Mouse (Mus musculus) intestine, postnatal 0 days (tissue): ENCODE results near the gene Taar7e. TPM values are rescaled to one million over a fixed set of nuclear protein-coding genes. Genes with fewer than 3 reads are reported as not detected.
"Not testable (repeated sequence)": the region's sequence is repeated elsewhere in the genome, so short reads cannot be mapped to it uniquely, and the experiment has no call there.

Source experiments
- ATAC-seq: fragments of 200-750 bp; cut with Nextera tagmentation; 2 replicates; pipeline ENCODE4 v1.8.0; 2017; ENCODE audit warnings: mild to moderate bottlenecking, moderate TSS enrichment, moderate library complexity
- H3K27ac ChIP-seq: fragments of 300-500 bp; sonication (generic); 2 replicates; pipeline ENCODE4 v1.5.1; 2014; ENCODE audit warnings: mild to moderate bottlenecking, low read depth, low read length, moderate library complexity
- H3K27me3 ChIP-seq: fragments of 300-500 bp; sonication (generic); replicated peaks from 2 replicates; pipeline ENCODE4 v1.6.1; 2014; ENCODE audit warnings: low read length, mixed read lengths; ENCODE audit not compliant: control insufficient read depth, insufficient read depth
- H3K36me3 ChIP-seq: fragments of 300-500 bp; sonication (generic); 2 replicates; pipeline ENCODE4 v1.6.1; 2014; ENCODE audit warnings: mild to moderate bottlenecking, moderate library complexity; ENCODE audit not compliant: control insufficient read depth, insufficient read depth
- H3K4me1 ChIP-seq: fragments of 300-500 bp; sonication (generic); replicated peaks from 2 replicates; pipeline ENCODE4 v1.6.1; 2014; ENCODE audit warnings: antibody characterized with exemption, low read length, mixed read lengths; ENCODE audit not compliant: control insufficient read depth, insufficient read depth
- H3K4me2 ChIP-seq: fragments of 300-500 bp; sonication (generic); replicated peaks from 2 replicates; pipeline ENCODE4 v1.6.1; 2014; ENCODE audit warnings: low read depth, mild to moderate bottlenecking, moderate library complexity
- H3K4me3 ChIP-seq: fragments of 300-500 bp; sonication (generic); 2 replicates; pipeline ENCODE4 v1.5.1; 2014; ENCODE audit warnings: low read depth, low read length
- H3K9ac ChIP-seq: fragments of 300-500 bp; sonication (generic); 2 replicates; pipeline ENCODE4 v1.6.1; 2014; ENCODE audit warnings: mild to moderate bottlenecking, low read depth, low read length
- H3K9me3 ChIP-seq: fragments of 300-500 bp; sonication (generic); 2 replicates; pipeline ENCODE4 v1.6.1; 2016; ENCODE audit warnings: mixed run types; ENCODE audit not compliant: control insufficient read depth
- CTCF ChIP-seq: sonication (generic); IDR thresholded peaks from 2 replicates; pipeline ENCODE4 v1.5.1; 2016; ENCODE audit warnings: low read depth, mild to moderate bottlenecking, control low read depth, antibody characterized with exemption, moderate library complexity
- WGBS: fragments of 180-500 bp; shearing (Covaris S2); extraction: QIAGEN DNeasy Blood & Tissue Kit; methylation state at CpG from one replicate; pipeline ENCODE4 v1.1.7; 2014; 5-methylcytosine and 5-hydroxymethylcytosine counted together
- polyA plus RNA-seq: library from polyadenylated mRNA; unstranded; fragments of >200 nt; fragmentation: Nextera tagmentation; extraction: Ambion mirVana; gene quantifications from 2 replicates; pipeline ENCODE4 v1.2.1, GENCODE M21; 2015

Taar7e gene
- polyA plus RNA-seq, 1 experiment from 2014 or later = not detected

- no peak for ATAC-seq
- H3K4me1 ChIP-seq = no peaks in the 10 kb centered on the region
- H3K27me3 ChIP-seq = no peaks in the 10 kb centered on the region
- no peak overlapping the region for H3K4me3 ChIP-seq
- no peaks in the 10 kb centered on the region for H3K36me3 ChIP-seq
- no peak overlapping the region for H3K27ac ChIP-seq
- no peak overlapping the region for H3K4me2 ChIP-seq
- no peak for TF ChIP-seq CTCF
- H3K9ac ChIP-seq = no peak overlapping the region
- H3K9me3 ChIP-seq = no peaks in the 10 kb centered on the region
Measured at GRCm38 (mm10) chr10:24031347-24031746, 6.1 kb upstream of the Taar7e start.

- H3K36me3 ChIP-seq = no peaks in the 10 kb centered on the region
- no peak overlapping the region for H3K4me3 ChIP-seq
- no peaks in the 10 kb centered on the region for H3K9me3 ChIP-seq
- no peak for ATAC-seq
- no peak overlapping the region for H3K9ac ChIP-seq
- no peaks in the 10 kb centered on the region for H3K4me1 ChIP-seq
- WGBS = 65% methylated on average over 2 of the region's 2 CpGs
- TF ChIP-seq CTCF = no peak
- no peak overlapping the region for H3K27ac ChIP-seq
- H3K4me2 ChIP-seq = no peak overlapping the region
- no peaks in the 10 kb centered on the region for H3K27me3 ChIP-seq
Measured at GRCm38 (mm10) chr10:24040120-24040869, 2.9 kb downstream of the Taar7e start.

- Histone ChIP-seq H3K4me2 (no peak within 1 kb of the TSS), H3K27ac (no peak within 1 kb of the TSS), H3K27me3 (no peaks in the 10 kb centered on the region), H3K36me3 (no peaks in the 10 kb centered on the region), H3K9me3 (no peaks in the 10 kb centered on the region), H3K4me3 (no peak within 1 kb of the TSS), H3K4me1 (no peaks in the 10 kb centered on the region), H3K9ac (no peak within 1 kb of the TSS)
- no peak for ATAC-seq
- TF ChIP-seq CTCF = no peak
Measured at GRCm38 (mm10) chr10:24049210-24049609, 11.8 kb downstream of the Taar7e start, which contains the start of gene Taar7f. Gene Taar7f (plus strand): TSS chr10:24049510.

GRCm38 (mm10) chr10:24052039-24052438, 14.6 kb downstream of the Taar7e start:
- H3K9me3 ChIP-seq = no peaks in the 10 kb centered on the region
- H3K27ac ChIP-seq = no peak overlapping the region
- no peak for ATAC-seq
- H3K36me3 ChIP-seq = no peaks in the 10 kb centered on the region
- no peak overlapping the region for H3K4me2 ChIP-seq
- no peak overlapping the region for H3K9ac ChIP-seq
- H3K4me3 ChIP-seq = no peak overlapping the region
- no peak for TF ChIP-seq CTCF
- H3K4me1 ChIP-seq = no peaks in the 10 kb centered on the region
- no peaks in the 10 kb centered on the region for H3K27me3 ChIP-seq
- WGBS = 48% methylated on average over 5 of the region's 5 CpGs

- TF ChIP-seq CTCF = no peak
- H3K4me2 ChIP-seq = no peak overlapping the region
- no peaks in the 10 kb centered on the region for H3K36me3 ChIP-seq
- H3K4me1 ChIP-seq = no peaks in the 10 kb centered on the region
- no peaks in the 10 kb centered on the region for H3K9me3 ChIP-seq
- no peak overlapping the region for H3K27ac ChIP-seq
- H3K27me3 ChIP-seq = no peaks in the 10 kb centered on the region
- no peak for ATAC-seq
- H3K4me3 ChIP-seq = no peak overlapping the region
- H3K9ac ChIP-seq = no peak overlapping the region
- whole genome bisulfite sequencing = 83% methylated on average over 3 of the region's 3 CpGs
Measured at GRCm38 (mm10) chr10:24058986-24059385, 21.6 kb downstream of the Taar7e start.

GRCm38 (mm10) chr10:24074751-24075150, 37.3 kb downstream of the Taar7e start:
- not testable (repeated sequence) for H3K36me3 ChIP-seq, H3K4me3 ChIP-seq, H3K9me3 ChIP-seq, H3K4me1 ChIP-seq, H3K9ac ChIP-seq, H3K27me3 ChIP-seq, H3K27ac ChIP-seq, H3K4me2 ChIP-seq
- 23% methylated on average over 2 of the region's 2 CpGs for WGBS
- peak; percentile 45 for ATAC-seq

GRCm38 (mm10) chr10:24076200-24076599, 38.8 kb downstream of the Taar7e start, which contains the start of gene Taar8a:
Gene Taar8a (plus strand): TSS chr10:24076500.
- not testable (repeated sequence) for H3K9ac ChIP-seq, ATAC-seq
- 88% methylated on average over 2 of the region's 4 CpGs for WGBS

More at GRCm38 (mm10) chr10:24076200-24076599, 38.8 kb downstream of the Taar7e start, which contains the start of gene Taar8a:
- not testable (repeated sequence) for H3K27ac ChIP-seq, H3K36me3 ChIP-seq, H3K9me3 ChIP-seq, H3K4me3 ChIP-seq, H3K4me1 ChIP-seq, H3K4me2 ChIP-seq, H3K27me3 ChIP-seq
